Mouse (Mus musculus) subcutaneous adipose tissue, adult 2 months (tissue): ENCODE data around the gene Atp6v1e2. TPM values are rescaled to one million over a fixed set of nuclear protein-coding genes. Genes with fewer than 3 reads are reported as not detected.

Experiments
- polyA plus RNA-seq: library from polyadenylated mRNA; depleted of rRNA; stranded (reverse); fragments of >200 nt; gene quantifications from 2 replicates; pipeline ENCODE4 v1.2.3, GENCODE M21; 2012; ENCODE audit warnings: low replicate concordance; rRNA removed

Gene Atp6v1e2
- polyA plus RNA-seq: not detected in 2 replicates

GRCm38 (mm10) chr17:86947840-86948796 lies at the start of gene Atp6v1e2:
Gene Atp6v1e2, minus strand, starts transcription at chr17:86947897.

GRCm38 (mm10) chr17:86962894-86963585 lies 15.3 kb upstream of the Atp6v1e2 start, which contains the start of gene Rhoq:
Gene Rhoq, plus strand, starts transcription at chr17:86963082.

GRCm38 (mm10) chr17:86917048-86917447 lies 30.6 kb downstream of the Atp6v1e2 start, which contains the start of gene Tmem247:
Gene Tmem247, plus strand, starts transcription at chr17:86917348.

Other genes with a start within 250 kb of the Atp6v1e2 start
- 108 and 127 TPM in 2 replicates for gene Epas1, start 194.2 kb downstream of the Atp6v1e2 start, polyA plus RNA-seq
- gene Tmem247, start 30.5 kb downstream of the Atp6v1e2 start, polyA plus RNA-seq: not detected in 2 replicates
- gene Rhoq, start 15.2 kb upstream of the Atp6v1e2 start, polyA plus RNA-seq: 70.9 and 91.1 TPM in 2 replicates
- gene Pigf, start 77.5 kb upstream of the Atp6v1e2 start, polyA plus RNA-seq: 4.5 and 6.3 TPM in 2 replicates
- 13.5 and 24.7 TPM in 2 replicates for gene Cript, start 77.7 kb upstream of the Atp6v1e2 start, polyA plus RNA-seq
- gene Socs5, start 159.8 kb upstream of the Atp6v1e2 start, polyA plus RNA-seq: 11.9 and 22.8 TPM in 2 replicates